Mouse (Mus musculus) cerebellum, adult 9-10 months (tissue): ENCODE data around the gene Arl4c.

ENCODE experiments used
- DNase-seq: peaks from one replicate; pipeline ENCODE4 v3.0.0; 2022

Arl4c gene

DNA sequence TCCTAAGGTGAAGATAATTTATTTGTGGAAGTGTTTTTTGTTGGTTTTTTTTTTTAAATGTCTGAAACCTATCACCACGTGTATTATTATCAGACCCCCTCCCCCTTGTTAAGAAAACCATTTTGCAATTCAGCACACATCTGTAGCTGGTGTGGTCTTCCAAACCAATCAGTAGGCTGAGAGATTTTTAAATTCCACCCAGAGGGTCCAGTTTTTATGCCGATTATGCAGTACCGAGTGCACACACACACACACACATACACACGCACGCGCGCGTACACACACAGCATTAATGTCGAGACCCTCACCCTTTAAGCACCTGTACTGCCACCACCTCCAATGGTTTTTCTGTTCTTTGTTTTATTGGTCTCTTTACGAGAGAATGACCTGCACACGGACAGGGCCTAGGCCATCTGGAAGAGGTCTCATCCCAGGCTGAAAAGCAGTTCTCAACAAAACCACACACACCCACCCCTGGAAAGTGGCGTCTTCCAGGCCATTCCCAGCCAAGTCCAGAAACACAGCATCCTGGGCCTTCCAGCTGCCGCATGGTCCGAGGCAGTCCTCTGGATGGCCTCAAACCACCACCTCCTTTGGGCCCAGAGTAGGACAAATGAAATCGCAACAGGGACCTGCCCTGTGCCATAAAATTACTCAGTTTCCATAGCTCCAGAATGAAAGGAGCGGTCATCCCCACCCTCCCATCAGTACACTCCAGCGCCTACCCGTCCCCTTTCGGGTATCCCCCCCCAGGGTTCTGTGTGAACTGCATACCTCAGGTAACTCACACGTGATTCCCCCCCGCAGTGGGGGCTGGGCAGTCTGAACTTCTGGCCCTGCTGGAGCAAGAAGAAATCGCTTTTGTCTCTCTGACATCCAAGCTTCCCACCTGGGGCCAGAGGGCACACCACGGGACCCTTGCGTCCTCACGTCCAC, 1.9 kb downstream of the Arl4c start:
- DNase-seq = peak; percentile 73

- peak; percentile 45 for DNase-seq
Measured at GRCm38 (mm10) chr1:88699401-88699800, 2.6 kb downstream of the Arl4c start.

GRCm38 (mm10) chr1:88698926-88699325, 3.1 kb downstream of the Arl4c start:
- DNase-seq = no peak

- no peak for DNase-seq
Measured at GRCm38 (mm10) chr1:88698131-88698530, 3.9 kb downstream of the Arl4c start.

GRCm38 (mm10) chr1:88696408-88696807, 5.6 kb downstream of the Arl4c start:
- no peak for DNase-seq

GRCm38 (mm10) chr1:88694353-88694752, 7.7 kb downstream of the Arl4c start:
- peak; percentile 57 for DNase-seq

DNA sequence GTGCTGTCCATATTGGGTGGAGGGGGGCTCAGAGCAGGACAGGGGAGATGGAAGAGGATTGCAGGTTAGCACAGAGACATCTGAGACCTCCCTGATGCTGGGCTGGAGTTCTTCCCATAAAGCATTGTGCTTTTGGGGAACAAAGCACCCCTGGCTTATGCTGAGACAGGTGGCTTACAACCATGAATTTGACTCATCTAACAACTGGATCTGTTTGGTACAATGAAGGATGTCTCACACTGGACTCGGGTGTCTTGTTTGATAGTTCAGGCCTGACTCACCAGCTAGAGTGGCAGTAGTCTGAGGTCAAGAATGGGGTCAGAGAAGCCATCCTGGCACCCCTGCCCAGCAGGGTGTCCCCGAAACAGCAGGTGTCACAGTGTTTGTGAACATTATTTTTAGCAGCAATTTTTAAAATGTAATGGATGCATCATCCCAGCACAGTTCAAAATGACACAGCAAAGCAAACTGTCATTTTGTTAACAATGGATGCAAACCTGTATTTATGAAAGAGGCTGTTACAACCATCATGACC, 9.7 kb downstream of the Arl4c start:
- DNase-seq = no peak

- no peak for DNase-seq
Measured at GRCm38 (mm10) chr1:88690601-88691000, 11.4 kb downstream of the Arl4c start.

DNA sequence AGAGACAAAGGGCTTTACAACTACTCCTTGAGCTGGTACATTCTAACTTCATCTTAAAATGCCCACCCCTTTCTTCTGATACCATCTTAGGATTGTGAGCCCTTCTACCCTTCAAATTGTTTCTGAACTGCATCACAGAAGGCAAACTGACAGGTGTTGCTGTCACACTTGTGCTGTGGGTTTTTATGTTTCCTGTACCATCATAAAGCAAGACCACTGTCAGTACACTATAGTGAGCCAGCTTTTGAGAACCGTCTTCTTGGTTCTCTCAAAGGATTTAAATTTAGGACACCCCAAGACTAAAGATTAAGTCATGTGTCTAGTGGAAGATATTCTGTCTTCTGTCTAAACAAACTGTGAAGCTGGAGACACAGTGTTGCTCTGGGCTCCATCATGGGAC, 17.3 kb downstream of the Arl4c start:
- no peak for DNase-seq

GRCm38 (mm10) chr1:88681596-88681995, 20.4 kb downstream of the Arl4c start:
- DNase-seq = no peak

DNA sequence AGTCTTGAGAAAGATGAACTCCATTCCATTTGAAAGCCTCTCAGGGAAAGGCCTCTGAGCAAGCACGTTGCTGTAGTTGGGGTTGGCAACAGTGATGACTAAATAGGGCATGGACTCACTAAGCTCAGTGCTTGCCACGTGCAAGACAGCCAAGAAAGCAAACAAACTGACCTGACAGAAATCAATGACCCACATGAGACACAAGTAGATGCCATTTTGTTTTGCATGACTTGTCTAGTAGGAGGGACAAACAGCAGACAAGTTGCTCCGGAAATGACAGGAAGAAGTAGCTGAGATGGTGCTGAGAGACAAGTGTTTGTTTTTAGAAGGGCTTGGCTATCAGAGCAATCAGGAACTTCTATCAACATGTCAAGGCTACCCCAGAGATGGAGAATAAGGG, 21.2 kb downstream of the Arl4c start:
- no peak for DNase-seq

- no peak for DNase-seq
Measured at GRCm38 (mm10) chr1:88678231-88678739, 23.7 kb downstream of the Arl4c start.

- no peak for DNase-seq
Measured at GRCm38 (mm10) chr1:88670807-88671206, 31.2 kb downstream of the Arl4c start.

- no peak for DNase-seq
Measured at GRCm38 (mm10) chr1:88668846-88669810, 32.9 kb downstream of the Arl4c start.

DNA sequence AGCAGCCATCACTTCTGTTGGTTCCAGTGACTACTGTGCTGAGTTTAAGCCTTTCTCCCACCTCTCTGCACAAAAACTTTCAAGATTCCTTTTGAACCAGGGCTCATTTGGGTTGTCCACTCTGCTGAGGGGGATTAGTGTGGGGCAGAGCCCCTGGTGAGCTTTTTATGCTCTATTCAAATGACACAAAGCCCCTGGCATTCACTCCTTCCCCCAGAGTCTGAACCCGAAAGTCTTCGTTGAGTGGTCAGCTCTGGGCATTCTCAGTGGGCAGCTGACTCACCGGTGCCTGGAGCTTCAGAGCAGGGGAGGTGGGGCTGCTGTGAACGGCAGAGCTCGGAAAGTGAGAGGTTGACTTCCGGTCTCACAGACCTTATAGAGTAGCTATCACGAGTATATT, 33.7 kb downstream of the Arl4c start:
- DNase-seq = no peak

DNA sequence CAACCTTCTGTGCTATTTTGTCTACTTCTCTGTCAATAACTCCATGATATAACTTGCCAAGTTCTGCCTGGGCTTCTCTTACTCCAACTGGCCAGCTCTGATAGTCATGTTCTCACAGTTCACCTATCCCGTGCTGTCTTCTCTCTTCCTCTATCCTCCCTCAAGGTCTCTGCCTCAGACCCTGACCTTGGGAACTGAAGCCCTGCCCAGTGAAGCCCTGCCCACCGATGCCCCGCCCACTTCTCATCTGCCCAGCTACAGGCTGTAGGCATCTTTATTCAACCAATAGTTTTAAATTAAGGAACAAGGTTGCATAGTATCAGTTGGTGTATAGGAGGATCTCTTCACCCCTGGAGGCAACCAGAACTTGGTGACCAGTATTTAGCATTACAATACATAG, 37.4 kb downstream of the Arl4c start:
- no peak for DNase-seq

DNA sequence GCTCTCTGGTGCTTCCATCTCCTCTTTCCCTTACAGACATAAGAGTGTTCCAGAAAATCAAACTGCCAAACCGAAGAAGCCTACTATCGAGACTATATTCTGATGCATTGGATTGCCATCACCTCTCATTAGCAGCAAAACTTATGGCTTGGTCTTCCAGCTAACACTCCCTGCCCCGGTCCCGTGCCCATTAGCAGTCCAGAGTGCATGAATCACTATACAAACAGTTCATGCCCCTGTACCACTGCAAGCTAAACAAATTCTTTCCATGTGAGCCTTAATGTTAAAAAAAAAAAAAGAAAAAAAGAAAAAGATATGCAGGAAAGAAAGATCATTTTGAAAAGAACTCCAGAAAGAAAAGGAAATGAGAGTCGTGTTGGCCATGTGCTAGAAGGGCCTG, 39.3 kb downstream of the Arl4c start:
- no peak for DNase-seq

GRCm38 (mm10) chr1:88661209-88661608, 40.8 kb downstream of the Arl4c start:
- no peak for DNase-seq

DNA sequence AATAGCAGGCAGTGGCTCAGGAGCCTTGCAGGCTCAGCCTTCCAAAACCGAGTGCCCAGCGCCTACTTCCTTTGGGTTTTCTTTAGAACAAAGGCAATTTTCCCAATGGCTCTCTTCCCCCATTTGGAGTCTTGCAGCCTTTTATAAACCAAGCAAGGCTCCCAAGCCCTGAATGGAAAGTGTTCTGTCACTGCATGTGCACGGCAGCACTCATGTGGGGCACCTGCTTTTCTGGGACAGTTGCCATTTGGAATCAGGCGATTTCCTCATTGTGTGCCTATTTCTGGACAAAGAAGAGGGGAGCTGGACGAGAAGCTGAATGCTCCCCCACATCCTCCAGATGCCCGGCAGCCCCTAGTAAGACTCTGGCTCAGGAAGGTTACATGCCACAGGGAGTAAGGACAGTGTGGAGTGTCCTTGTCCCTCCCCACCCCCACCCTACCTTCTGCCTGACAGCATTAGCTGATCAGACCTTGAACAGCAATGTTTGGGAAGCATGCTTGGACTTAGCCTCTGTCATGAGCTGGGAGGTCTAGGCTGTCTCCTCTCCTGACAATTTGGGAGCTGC, 43.6 kb downstream of the Arl4c start:
- peak; percentile 80 for DNase-seq

DNA sequence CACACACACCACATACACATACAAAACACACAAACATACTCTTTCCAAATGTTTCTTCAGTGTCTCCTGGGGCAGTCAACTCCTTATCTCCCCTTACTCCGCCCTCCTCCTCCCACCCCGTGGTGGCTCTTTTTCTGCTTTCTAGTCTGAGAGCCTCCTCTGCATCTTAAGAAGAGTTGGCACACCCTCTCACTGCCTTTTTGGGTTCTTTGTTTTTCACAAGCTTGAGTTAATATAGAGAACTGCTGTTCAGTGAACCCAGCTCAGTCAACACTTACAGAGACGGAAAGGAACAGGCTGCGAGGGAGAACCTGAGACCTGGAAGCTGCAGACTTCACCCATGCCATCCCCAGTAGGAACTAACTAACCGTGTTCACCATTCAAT, 45.9 kb downstream of the Arl4c start:
- no peak for DNase-seq

- no peak for DNase-seq
Measured at GRCm38 (mm10) chr1:88655473-88656095, 46.4 kb downstream of the Arl4c start.
